Mouse (Mus musculus): ENCODE results near the gene Ncl. TPM values are rescaled to one million over a fixed set of nuclear protein-coding genes. Genes with fewer than 3 reads are reported as not detected.

The Ncl gene
- polyA plus RNA-seq, 1 experiment: 286 TPM

GRCm38 (mm10) chr1:86303063-86303872, 55.9 kb downstream of the Ncl start:
- Histone ChIP-seq H3K4me3 (ENCODE audit: insufficient read depth, poor library complexity, severe bottlenecking) (no peak overlapping the region), H3ac (ENCODE audit: control insufficient read depth, insufficient read length, low read depth) (no peak overlapping the region), H3K79me2 (ENCODE audit: control insufficient read depth, insufficient read depth) (no peaks in the 10 kb centered on the region), H3K27me3 (ENCODE audit: control insufficient read depth, insufficient read depth, insufficient read length) (no peaks in the 10 kb centered on the region), H3K79me3 (ENCODE audit: low read depth) (no peaks in the 10 kb centered on the region), H3K36me3 (ENCODE audit: control insufficient read depth, insufficient read depth) (no peaks in the 10 kb centered on the region)
- TF ChIP-seq MYOG (IDR thresholded peaks at IDR 0.05; ENCODE audit: control insufficient read depth, extremely low read depth, insufficient read length) (no peak), USF1 (IDR thresholded peaks at IDR 0.05; ENCODE audit: low read depth) (no peak), CEBPB (IDR thresholded peaks at IDR 0.05; ENCODE audit: low read depth) (no peak), MAX (IDR thresholded peaks at IDR 0.05) (no peak), FOSL1 (IDR thresholded peaks at IDR 0.05; ENCODE audit: insufficient read depth, low read length, poor library complexity, severe bottlenecking) (no peak), CTCF (IDR thresholded peaks at IDR 0.05; ENCODE audit: control insufficient read depth, insufficient read depth, insufficient read length) (no peak), MYOD1 (IDR thresholded peaks at IDR 0.05; ENCODE audit: control insufficient read depth, insufficient read length, low read depth) (no peak)

DNA sequence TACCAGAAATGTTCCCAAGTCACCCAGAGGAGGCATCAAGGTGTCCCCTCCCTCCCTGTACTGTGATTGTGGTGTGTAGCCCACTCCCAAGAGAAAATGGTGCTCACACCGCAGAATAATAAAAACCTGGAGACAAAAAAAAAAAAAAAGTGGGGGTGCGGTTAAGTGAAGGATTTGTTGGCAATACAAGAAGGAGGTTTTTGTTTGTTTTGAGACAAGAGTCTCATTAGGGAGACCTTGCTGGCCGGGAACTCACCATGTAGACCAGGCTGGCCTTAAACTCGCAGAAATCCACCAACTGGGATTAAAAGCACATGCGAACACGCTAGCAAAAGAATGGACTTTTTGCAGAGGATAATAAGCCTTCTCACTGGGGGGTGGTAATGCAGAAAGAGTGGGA, 56.7 kb downstream of the Ncl start, which contains the start of gene B3gnt7:
Gene B3gnt7, plus strand, starts transcription at position 301 of the 400 bp plus-strand sequence.
- no peak within 1 kb of the TSS for H3K4me3 ChIP-seq (ENCODE audit: insufficient read depth, poor library complexity, severe bottlenecking)
- no peaks in the 10 kb centered on the region for H3K27me3 ChIP-seq (ENCODE audit: control insufficient read depth, insufficient read depth, insufficient read length)
- no peaks in the 10 kb centered on the region for H3K79me2 ChIP-seq (ENCODE audit: control insufficient read depth, insufficient read depth)
- H3ac ChIP-seq (ENCODE audit: control insufficient read depth, insufficient read length, low read depth): no peak within 1 kb of the TSS
- H3K79me3 ChIP-seq (ENCODE audit: low read depth): no peaks in the 10 kb centered on the region
- no peaks in the 10 kb centered on the region for H3K36me3 ChIP-seq (ENCODE audit: control insufficient read depth, insufficient read depth)
- no peak for TF ChIP-seq CEBPB (IDR thresholded peaks at IDR 0.05; ENCODE audit: low read depth)
- TF ChIP-seq MYOD1 (IDR thresholded peaks at IDR 0.05; ENCODE audit: control insufficient read depth, insufficient read length, low read depth): no peak
- no peak for TF ChIP-seq CTCF (IDR thresholded peaks at IDR 0.05; ENCODE audit: control insufficient read depth, insufficient read depth, insufficient read length)
- no peak for TF ChIP-seq FOSL1 (IDR thresholded peaks at IDR 0.05; ENCODE audit: insufficient read depth, low read length, poor library complexity, severe bottlenecking)
- no peak for TF ChIP-seq MYOG (IDR thresholded peaks at IDR 0.05; ENCODE audit: control insufficient read depth, extremely low read depth, insufficient read length)
- TF ChIP-seq USF1 (IDR thresholded peaks at IDR 0.05; ENCODE audit: low read depth): no peak
- no peak for TF ChIP-seq MAX (IDR thresholded peaks at IDR 0.05)

DNA sequence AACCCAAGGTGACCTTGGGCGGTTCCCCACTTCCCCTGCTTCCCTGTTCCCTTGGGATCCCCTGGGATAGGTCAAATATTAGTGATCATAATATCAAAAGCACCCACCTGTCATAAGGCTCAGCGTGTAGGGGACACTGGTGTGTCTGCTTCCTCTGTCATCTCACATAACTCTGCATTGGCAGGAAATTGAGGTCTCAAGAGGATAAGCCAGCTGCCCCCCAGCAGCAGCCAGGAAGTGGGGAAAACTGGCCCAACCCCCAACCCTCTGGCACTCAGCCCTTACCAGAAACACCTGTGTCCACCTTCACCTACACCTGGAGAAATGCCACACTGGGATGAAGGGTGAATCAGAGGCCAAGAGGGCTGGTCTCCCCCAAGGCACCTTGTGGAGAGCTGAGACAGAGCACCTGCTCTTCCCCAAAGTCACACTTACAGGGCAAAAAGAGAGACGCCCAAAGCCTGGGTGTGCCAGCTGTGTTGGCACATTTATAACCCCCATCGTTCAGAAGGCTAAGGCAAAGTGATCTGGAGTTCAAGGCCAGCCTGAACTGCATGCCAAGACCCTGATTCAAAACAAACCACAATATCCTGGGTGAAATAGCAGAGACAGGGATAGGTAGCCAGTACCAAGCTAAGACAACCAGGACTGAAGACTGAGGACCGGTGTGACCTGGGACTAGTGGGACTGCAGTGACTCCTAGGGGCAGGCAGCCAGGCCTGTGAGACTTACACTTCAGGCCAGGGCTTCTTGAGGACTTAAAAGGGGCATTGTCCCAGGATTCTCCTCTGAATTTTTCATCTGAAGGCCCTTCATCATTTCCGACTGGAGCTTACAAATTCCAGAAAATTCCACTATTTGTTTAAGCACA, 57.7 kb downstream of the Ncl start:
- TF ChIP-seq CTCF (IDR thresholded peaks at IDR 0.05; ENCODE audit: control insufficient read depth, insufficient read depth, insufficient read length): peak; percentile 44
- TF ChIP-seq CEBPB (IDR thresholded peaks at IDR 0.05; ENCODE audit: low read depth): no peak
- TF ChIP-seq MAX (IDR thresholded peaks at IDR 0.05): no peak
- Histone ChIP-seq H3K36me3 (ENCODE audit: control insufficient read depth, insufficient read depth) (no peaks in the 10 kb centered on the region), H3K79me3 (ENCODE audit: low read depth) (no peaks in the 10 kb centered on the region), H3K79me2 (ENCODE audit: control insufficient read depth, insufficient read depth) (no peaks in the 10 kb centered on the region), H3K4me3 (ENCODE audit: insufficient read depth, poor library complexity, severe bottlenecking) (no peak overlapping the region), H3K27me3 (ENCODE audit: control insufficient read depth, insufficient read depth, insufficient read length) (no peaks in the 10 kb centered on the region), H3ac (ENCODE audit: control insufficient read depth, insufficient read length, low read depth) (no peak overlapping the region)

GRCm38 (mm10) chr1:86300731-86301130, 58.5 kb downstream of the Ncl start:
- Histone ChIP-seq H3K4me3 (ENCODE audit: insufficient read depth, poor library complexity, severe bottlenecking) (no peak overlapping the region), H3K79me2 (ENCODE audit: control insufficient read depth, insufficient read depth) (no peaks in the 10 kb centered on the region), H3ac (ENCODE audit: control insufficient read depth, insufficient read length, low read depth) (no peak overlapping the region), H3K36me3 (ENCODE audit: control insufficient read depth, insufficient read depth) (no peaks in the 10 kb centered on the region), H3K79me3 (ENCODE audit: low read depth) (no peaks in the 10 kb centered on the region), H3K27me3 (ENCODE audit: control insufficient read depth, insufficient read depth, insufficient read length) (no peaks in the 10 kb centered on the region)
- TF ChIP-seq MAX (IDR thresholded peaks at IDR 0.05) (no peak), MYOD1 (IDR thresholded peaks at IDR 0.05; ENCODE audit: control insufficient read depth, insufficient read length, low read depth) (peak; percentile 34)

DNA sequence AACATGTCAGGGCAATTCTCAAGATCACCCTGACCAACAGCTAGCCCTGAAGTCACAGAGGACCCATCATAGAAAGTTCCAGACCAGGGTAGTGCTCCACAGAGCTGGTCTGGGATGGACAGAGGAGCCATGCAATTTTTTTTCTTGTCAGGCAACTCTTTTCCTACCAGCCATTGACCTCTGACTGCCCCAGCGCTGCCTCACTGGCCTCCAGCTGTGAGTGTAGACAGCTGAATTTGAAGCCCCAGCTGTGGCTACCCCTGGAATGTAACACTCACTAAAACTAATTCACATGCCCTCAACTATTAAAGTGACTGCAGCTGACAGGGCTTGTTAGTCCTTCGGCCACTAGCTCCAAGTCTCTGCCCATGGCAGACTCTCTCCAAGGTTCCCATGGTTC, 59.1 kb downstream of the Ncl start:
- TF ChIP-seq CEBPB (IDR thresholded peaks at IDR 0.05; ENCODE audit: low read depth) (no peak), FOSL1 (IDR thresholded peaks at IDR 0.05; ENCODE audit: insufficient read depth, low read length, poor library complexity, severe bottlenecking) (no peak), CTCF (IDR thresholded peaks at IDR 0.05; ENCODE audit: control insufficient read depth, insufficient read depth, insufficient read length) (no peak), MYOG (IDR thresholded peaks at IDR 0.05; ENCODE audit: control insufficient read depth, extremely low read depth, insufficient read length) (no peak), MYOD1 (IDR thresholded peaks at IDR 0.05; ENCODE audit: control insufficient read depth, insufficient read length, low read depth) (peak; percentile 75), USF1 (IDR thresholded peaks at IDR 0.05; ENCODE audit: low read depth) (no peak), MAX (IDR thresholded peaks at IDR 0.05) (no peak)
- H3K27me3 ChIP-seq (ENCODE audit: control insufficient read depth, insufficient read depth, insufficient read length): no peaks in the 10 kb centered on the region
- no peaks in the 10 kb centered on the region for H3K36me3 ChIP-seq (ENCODE audit: control insufficient read depth, insufficient read depth)
- no peak overlapping the region for H3K4me3 ChIP-seq (ENCODE audit: insufficient read depth, poor library complexity, severe bottlenecking)
- no peaks in the 10 kb centered on the region for H3K79me2 ChIP-seq (ENCODE audit: control insufficient read depth, insufficient read depth)
- H3ac ChIP-seq (ENCODE audit: control insufficient read depth, insufficient read length, low read depth): no peak overlapping the region
- no peaks in the 10 kb centered on the region for H3K79me3 ChIP-seq (ENCODE audit: low read depth)

Small RNAs within 50 kb of the gene (microRNA-seq; reads per million reads assigned to microRNA genes)
- gene mmu-mir-3535 (ENCODE audit: borderline microRNAs expressed): 9.9 reads per million, percentile 58 among the genes with 10 or more reads in this experiment

Other genes starting within 250 kb of the Ncl start
- 0.14 TPM for gene Htr2b, start 247.4 kb downstream of the Ncl start, polyA plus RNA-seq (2012; fragmentation: generic; extraction: Trizol)
- gene Gm21972, start 225.8 kb downstream of the Ncl start, polyA plus RNA-seq (2012; fragmentation: generic; extraction: Trizol): 1.9 TPM
- gene Armc9, start 204.6 kb downstream of the Ncl start, polyA plus RNA-seq (2012; fragmentation: generic; extraction: Trizol): 5.6 TPM
- not detected for gene B3gnt7, start 56.6 kb downstream of the Ncl start, polyA plus RNA-seq (2012; fragmentation: generic; extraction: Trizol)
- gene Nmur1, start 66.8 kb upstream of the Ncl start, polyA plus RNA-seq (2012; fragmentation: generic; extraction: Trizol): 0.02 TPM
- not detected for gene Tex44, start 66.9 kb upstream of the Ncl start, polyA plus RNA-seq (2012; fragmentation: generic; extraction: Trizol)
- 2,542 TPM for gene Ptma, start 167.3 kb upstream of the Ncl start, polyA plus RNA-seq (2012; fragmentation: generic; extraction: Trizol)
- gene Pde6d, start 223.2 kb upstream of the Ncl start, polyA plus RNA-seq (2012; fragmentation: generic; extraction: Trizol): 41.8 TPM
- 25.2 TPM for gene Cops7b, start 223.5 kb upstream of the Ncl start, polyA plus RNA-seq (2012; fragmentation: generic; extraction: Trizol)